Mouse (Mus musculus) cortical plate, adult 2 months (tissue): Measurements from ENCODE around the gene Ahdc1.

Experiments used
- CTCF ChIP-seq: fragments of 200-500 bp; IDR thresholded peaks from 2 replicates; pipeline ENCODE4 v1.5.1; 2011; ENCODE audit warnings: mild to moderate bottlenecking, control low read depth, low read length; ENCODE audit not compliant: insufficient read depth; ENCODE audit errors: extremely low read depth
- POLR2A ChIP-seq: fragments of 200-500 bp; IDR thresholded peaks from 2 replicates; pipeline ENCODE4 v1.6.1; 2011; ENCODE audit warnings: mild to moderate bottlenecking, low read length, control low read depth; ENCODE audit not compliant: insufficient read depth; ENCODE audit errors: extremely low read depth

DNA sequence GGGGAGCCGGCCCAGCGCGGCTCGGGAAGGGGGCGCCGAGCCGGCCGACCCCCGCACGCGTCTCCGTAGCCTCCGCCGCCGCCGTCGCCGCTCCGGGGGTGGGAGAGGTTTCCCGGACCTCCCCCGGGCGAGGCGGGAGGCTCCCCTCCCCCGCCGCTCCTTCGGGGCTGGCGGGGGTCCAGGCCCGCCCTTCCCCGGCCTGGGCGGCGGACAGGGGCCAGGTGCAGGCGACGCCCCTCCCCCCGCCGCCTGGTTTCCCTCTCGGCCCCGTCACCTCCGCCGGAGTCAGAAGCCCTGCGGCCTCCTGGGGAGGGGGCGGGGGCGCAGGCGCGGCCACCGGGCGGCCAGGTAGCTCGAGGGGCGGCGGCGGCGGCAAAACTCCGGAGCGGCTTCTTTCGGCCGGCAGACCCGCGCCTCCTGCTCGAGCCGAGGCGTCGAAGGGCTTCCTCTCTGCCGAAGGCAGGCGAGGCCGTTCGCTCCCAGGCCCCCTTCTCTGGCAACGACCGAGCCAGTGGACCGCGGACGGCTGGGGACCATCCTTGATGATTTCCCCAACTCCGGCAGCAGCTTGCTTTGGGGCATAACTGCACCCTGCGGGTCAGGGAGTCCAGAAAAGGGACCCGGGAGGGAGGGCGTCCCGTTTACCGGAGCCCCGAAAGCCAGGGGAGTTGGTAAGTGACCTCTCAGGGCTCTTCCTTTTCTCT lies 28.2 kb downstream of the Ahdc1 start:
- TF ChIP-seq CTCF (no peak), POLR2A (no peak)
